Mouse (Mus musculus) bone marrow macrophage, adult 2 months (primary cell): Measurements from ENCODE around the gene Sphk1.

ENCODE experiments used
- CTCF ChIP-seq: IDR thresholded peaks from 2 replicates; pipeline ENCODE4 v1.5.1; 2012; ENCODE audit warnings: low read depth, mild to moderate bottlenecking, low read length, moderate library complexity
- POLR2A ChIP-seq: IDR thresholded peaks from 2 replicates; pipeline ENCODE4 v1.6.1; 2012; ENCODE audit warnings: mild to moderate bottlenecking, low read depth, low read length, borderline replicate concordance

DNA sequence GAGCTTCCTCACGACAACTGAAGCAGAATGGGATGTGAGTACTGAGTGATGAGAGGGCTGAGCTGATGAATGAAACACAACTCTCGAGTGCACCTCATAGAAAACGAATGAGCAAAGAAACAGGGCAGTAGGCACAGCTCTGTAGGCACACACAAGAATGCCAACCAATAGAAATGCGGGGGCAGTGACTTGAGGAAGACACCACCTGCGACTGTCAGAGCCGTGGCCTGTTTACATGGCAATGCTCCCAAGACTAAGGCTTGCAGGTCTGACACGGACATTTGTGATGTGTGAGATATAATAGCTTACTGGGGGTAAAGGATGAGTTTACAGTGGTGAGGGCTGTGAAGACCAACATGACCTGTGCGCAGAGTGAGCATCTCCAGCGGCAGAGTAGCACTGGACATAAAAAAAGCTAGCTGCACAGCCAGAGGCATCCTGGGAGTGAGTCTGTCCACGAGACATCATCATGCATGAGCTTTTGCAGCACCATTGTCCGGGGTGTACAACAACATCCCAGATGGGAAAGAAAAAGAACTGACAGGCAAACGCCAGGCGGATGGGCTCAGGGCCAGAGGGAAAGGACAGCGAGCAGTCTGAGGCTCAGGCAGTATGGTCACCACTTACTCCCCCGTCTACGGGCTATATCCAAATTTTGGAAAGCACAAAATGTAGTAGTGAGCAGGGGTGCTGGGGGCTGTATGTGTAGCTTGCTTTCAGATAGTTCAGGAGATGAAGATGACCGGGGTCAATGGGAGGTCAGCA is 16.8 kb downstream of the Sphk1 start:
- TF ChIP-seq CTCF: no peak
- TF ChIP-seq POLR2A: no peak
